ENCODE assay signal across 29 mouse cellular contexts in the genomic region with DNA sequence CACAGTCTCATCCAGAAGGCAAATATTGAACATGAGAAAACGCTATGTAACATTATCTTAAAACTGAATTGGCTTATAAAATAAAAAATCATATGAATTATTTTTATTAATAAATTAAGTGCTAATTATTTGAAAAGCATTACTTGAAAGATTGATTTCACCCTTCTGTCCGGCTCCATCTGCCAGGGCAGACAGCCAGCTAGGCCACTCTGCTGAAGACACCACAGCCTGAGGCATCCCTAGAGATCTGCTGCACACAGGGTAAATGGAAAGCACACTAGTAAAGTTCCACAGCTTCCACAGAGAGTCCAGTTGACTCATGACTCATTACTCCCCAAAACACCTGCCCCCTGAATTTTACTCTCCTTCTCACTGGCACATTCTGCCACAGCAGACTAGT.
DNase-seq lines count a peak whose midpoint lies in the region; ATAC-seq lines count a peak whose summit lies in the region.
"Had no signal": no experiment of that assay in that cellular context is flagged by ENCODE, and none has a peak within 500 bp of the region (broad histone marks: within the 10 kb centered on the region; RNA-seq: fewer than 3 reads in every experiment).

No protein-coding gene starts in this region.

- no peak overlapping the region for H3K4me2 ChIP-seq in forebrain, embryonic 13.5 days
- H3K4me2 ChIP-seq: embryonic facial prominence, embryonic 12.5 days; embryonic facial prominence, embryonic 15.5 days; forebrain, embryonic 15.5 days; heart, embryonic 13.5 days; hindbrain, embryonic 14.5 days had no signal

- no peaks in the 10 kb centered on the region for H3K36me3 ChIP-seq in forebrain, embryonic 13.5 days (ENCODE audit: poor library complexity, severe bottlenecking)
- H3K36me3 ChIP-seq: embryonic facial prominence, embryonic 12.5 days; embryonic facial prominence, embryonic 15.5 days; forebrain, embryonic 15.5 days; G1E; heart, embryonic 10.5 days; heart, embryonic 13.5 days had no signal

- no peak overlapping the region for H3K4me3 ChIP-seq in forebrain, embryonic 13.5 days
- H3K4me3 ChIP-seq: embryonic facial prominence, embryonic 12.5 days; embryonic facial prominence, embryonic 15.5 days; forebrain, embryonic 15.5 days; heart, adult 2 months; heart, embryonic 10.5 days; heart, embryonic 13.5 days had no signal

- H3K27me3 ChIP-seq in forebrain, embryonic 13.5 days, result no peaks in the 10 kb centered on the region
- H3K27me3 ChIP-seq: CH12.LX; embryonic facial prominence, embryonic 12.5 days; embryonic facial prominence, embryonic 15.5 days; forebrain, embryonic 15.5 days; heart, embryonic 13.5 days; Patski had no signal

- no peaks in the 10 kb centered on the region for H3K4me1 ChIP-seq in forebrain, embryonic 13.5 days
- H3K4me1 ChIP-seq: embryonic facial prominence, embryonic 12.5 days; embryonic facial prominence, embryonic 15.5 days; forebrain, embryonic 15.5 days; heart, embryonic 10.5 days; heart, embryonic 13.5 days had no signal

- peak; percentile 3 for DNase-seq in adrenal gland, postnatal 10 days
- DNase-seq in adrenal gland, adult (ENCODE audit: inconsistent age in 2 of 2, low spot score in 1 of 2), result no peak
- DNase-seq in cerebellum, adult 9-11 months, result peak; percentile 4
- no peak for DNase-seq in cerebellum, adult 9-10 months
- peak; percentile 28 for DNase-seq in left cerebral cortex, postnatal 4 days
- no peak for DNase-seq in left cerebral cortex, adult 11 months (ENCODE audit: low spot score)
- DNase-seq in cerebellum, postnatal 36 days, result peak; percentile 8 to 11
- DNase-seq: adrenal gland, adult 8-10 months; adrenal gland, postnatal 36 days; B cell, adult 2 months; gastrocnemius, postnatal 25 days; heart, adult 2 months; heart, postnatal 14 days; heart, postnatal 4 days; kidney, adult 18-20 months; kidney, adult 9 months had no signal

- whole genome bisulfite sequencing in forebrain, embryonic 13.5 days, result 88% methylated on average over 2 of the region's 2 CpGs

- intact Hi-C loops in left cerebral cortex, postnatal 4 days (cut with DNase I), result no loop called here

- no peak overlapping the region for H3K9ac ChIP-seq in forebrain, embryonic 13.5 days
- H3K9ac ChIP-seq: embryonic facial prominence, embryonic 12.5 days; embryonic facial prominence, embryonic 15.5 days; forebrain, embryonic 15.5 days; heart, embryonic 13.5 days; hindbrain, embryonic 14.5 days had no signal

- H3K9me3 ChIP-seq in forebrain, embryonic 13.5 days (replicated peaks), result no peaks in the 10 kb centered on the region
- H3K9me3 ChIP-seq: embryonic facial prominence, embryonic 12.5 days; embryonic facial prominence, embryonic 15.5 days; forebrain, embryonic 15.5 days; G1E; heart, embryonic 10.5 days; heart, embryonic 13.5 days had no signal

- no peak for ATAC-seq in forebrain, embryonic 13.5 days
- ATAC-seq: forebrain, embryonic 15.5 days; hindbrain, postnatal 0 days; inflammation-experienced regulatory T-cells, adult 6 months; intestine, embryonic 16.5 days; Patski had no signal

- no peak overlapping the region for H3K27ac ChIP-seq in forebrain, embryonic 13.5 days
- H3K27ac ChIP-seq: embryonic facial prominence, embryonic 12.5 days; embryonic facial prominence, embryonic 15.5 days; forebrain, embryonic 15.5 days; heart, adult 2 months; heart, embryonic 10.5 days; heart, embryonic 13.5 days; hindbrain, embryonic 14.5 days; hindbrain, postnatal 0 days had no signal

Comparison
In these comparisons a context has a peak if more than half of its experiments do, and no peak if none do; other contexts are left out.
1. DNase-seq: peak in adrenal gland, postnatal 10 days (single experiment), cerebellum, adult 9-11 months (single experiment), left cerebral cortex, postnatal 4 days (single experiment) and cerebellum, postnatal 36 days (2 of 2); none in adrenal gland, adult (0 of 2), cerebellum, adult 9-10 months (single experiment) and left cerebral cortex, adult 11 months (single experiment).